Mouse (Mus musculus): ENCODE measurements at regions not wholly inside any gene's neighbourhood (a gene's known extent, or its start where the extent isn't known, plus 50 kb on each side); places are given as distances from the start of the nearest gene placed in this dataset.
"Not testable (repeated sequence)": the region's sequence is repeated elsewhere in the genome, so short reads cannot be mapped to it uniquely, and the experiment has no call there.

DNA sequence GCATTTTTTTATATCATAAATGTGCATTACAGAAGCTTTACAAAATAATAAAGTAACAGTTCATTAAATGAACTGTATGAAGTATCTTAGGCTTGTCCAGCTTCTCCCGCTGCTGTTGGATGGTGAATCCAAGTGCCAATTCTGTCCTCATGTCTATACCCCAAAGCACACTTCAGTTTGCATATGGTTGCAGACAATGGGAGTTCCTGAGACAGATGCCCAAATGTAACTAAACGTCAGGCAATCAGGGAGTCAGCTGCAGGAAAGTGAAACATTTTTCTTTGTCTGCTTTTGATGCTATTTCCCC lies 859.4 kb upstream of the Mms22l start:
- 57% methylated on average over 2 of the region's 2 CpGs for WGBS (ENCODE audit: insufficient replicate concordance)
- Histone ChIP-seq H3K36me3 (no peaks in the 10 kb centered on the region), H3K9me3 (replicated peaks) (no peaks in the 10 kb centered on the region), H3K9ac (no peak overlapping the region), H3K4me2 (no peak overlapping the region), H3K4me3 (no peak overlapping the region), H3K4me1 (no peaks in the 10 kb centered on the region), H3K27me3 (replicated peaks) (no peaks in the 10 kb centered on the region), H3K27ac (no peak overlapping the region)
- no peak for ATAC-seq

DNA sequence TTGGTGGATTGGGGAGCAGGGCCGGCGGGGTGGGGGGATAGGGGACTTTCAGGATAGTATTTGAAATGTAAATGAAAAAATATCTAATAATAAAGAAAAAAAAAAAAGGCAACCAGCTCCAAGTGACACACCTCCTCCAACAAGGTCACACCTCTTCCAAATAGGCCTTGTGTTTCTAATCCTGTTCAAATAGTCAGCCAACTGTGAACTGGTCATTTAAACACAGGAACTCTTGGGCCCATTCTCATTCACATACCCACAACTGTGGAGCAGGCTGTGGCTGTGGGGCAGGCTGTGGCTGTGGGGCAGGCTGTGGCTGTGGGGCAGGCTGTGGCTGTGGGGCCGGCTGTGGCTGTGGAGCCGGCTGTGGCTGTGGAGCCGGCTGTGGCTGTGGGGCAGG lies 839.6 kb upstream of the Mms22l start:
- not testable (repeated sequence) for H3K9me3 ChIP-seq (replicated peaks)
- 75% methylated on average over 5 of the region's 5 CpGs for WGBS (ENCODE audit: insufficient replicate concordance)

DNA sequence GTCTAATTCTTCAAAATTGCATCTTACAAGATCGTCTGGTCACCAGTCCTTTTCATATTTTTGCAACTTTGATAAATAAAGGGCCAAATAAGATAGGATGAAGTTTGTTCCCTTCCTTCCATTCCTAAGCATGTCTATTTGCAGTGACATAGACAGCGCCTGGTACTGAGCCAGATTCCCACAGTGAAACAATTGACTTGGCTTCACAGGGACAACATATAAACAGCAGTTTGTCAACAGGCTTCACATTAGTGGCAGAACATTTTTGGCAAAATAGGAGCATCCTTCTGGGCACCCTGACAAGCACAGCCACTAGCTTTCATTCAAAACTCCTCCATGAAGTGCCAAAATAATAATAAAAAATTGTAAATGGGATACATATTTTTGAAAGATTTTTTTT lies 827.4 kb upstream of the Mms22l start:
- Histone ChIP-seq H3K36me3 (no peaks in the 10 kb centered on the region), H3K4me1 (no peaks in the 10 kb centered on the region), H3K9me3 (replicated peaks) (no peaks in the 10 kb centered on the region), H3K27ac (no peak overlapping the region), H3K27me3 (replicated peaks) (no peaks in the 10 kb centered on the region), H3K9ac (no peak overlapping the region), H3K4me3 (no peak overlapping the region), H3K4me2 (no peak overlapping the region)
- ATAC-seq, result no peak
- WGBS (ENCODE audit: insufficient replicate concordance), result 56% methylated on average over 2 of the region's 2 CpGs

More for the DNA sequence above, 839.6 kb upstream of the Mms22l start:
- H3K4me1 ChIP-seq; H3K4me3 ChIP-seq; H3K4me2 ChIP-seq; H3K27ac ChIP-seq; ATAC-seq; H3K27me3 ChIP-seq (replicated peaks); H3K9ac ChIP-seq; H3K36me3 ChIP-seq: not testable (repeated sequence)

GRCm38 (mm10) chr4:23703626-23704025 lies 792.6 kb upstream of the Mms22l start:
- Histone ChIP-seq H3K36me3 (no peaks in the 10 kb centered on the region), H3K4me1 (no peaks in the 10 kb centered on the region), H3K4me3 (no peak overlapping the region), H3K27ac (no peak overlapping the region), H3K9me3 (replicated peaks) (no peaks in the 10 kb centered on the region), H3K9ac (no peak overlapping the region), H3K4me2 (no peak overlapping the region), H3K27me3 (replicated peaks) (no peaks in the 10 kb centered on the region)
- no peak for ATAC-seq

- Histone ChIP-seq H3K9me3 (replicated peaks) (no peaks in the 10 kb centered on the region), H3K27me3 (replicated peaks) (no peaks in the 10 kb centered on the region), H3K9ac (no peak overlapping the region), H3K4me3 (no peak overlapping the region), H3K27ac (no peak overlapping the region), H3K4me1 (no peaks in the 10 kb centered on the region), H3K4me2 (no peak overlapping the region), H3K36me3 (no peaks in the 10 kb centered on the region)
- ATAC-seq, result no peak
- 88% methylated on average over 2 of the region's 2 CpGs for WGBS (ENCODE audit: insufficient replicate concordance)
These were observed 785.5 kb upstream of the Mms22l start for GRCm38 (mm10) chr4:23710716-23711115.

- no peak overlapping the region for H3K4me2 ChIP-seq
- H3K27me3 ChIP-seq (replicated peaks), result no peaks in the 10 kb centered on the region
- H3K4me1 ChIP-seq, result no peaks in the 10 kb centered on the region
- H3K4me3 ChIP-seq, result no peak overlapping the region
- no peak overlapping the region for H3K27ac ChIP-seq
- 71% methylated on average over 8 of the region's 8 CpGs for WGBS (ENCODE audit: insufficient replicate concordance)
- no peaks in the 10 kb centered on the region for H3K9me3 ChIP-seq (replicated peaks)
- no peaks in the 10 kb centered on the region for H3K36me3 ChIP-seq
- ATAC-seq, result no peak
- H3K9ac ChIP-seq, result no peak overlapping the region
These were observed 782.4 kb upstream of the Mms22l start for GRCm38 (mm10) chr4:23713781-23714415.

GRCm38 (mm10) chr4:23727846-23728245 lies 768.4 kb upstream of the Mms22l start:
- WGBS (ENCODE audit: insufficient replicate concordance), result 61% methylated on average over 2 of the region's 2 CpGs
- Histone ChIP-seq H3K9ac (no peak overlapping the region), H3K36me3 (no peaks in the 10 kb centered on the region), H3K9me3 (replicated peaks) (no peaks in the 10 kb centered on the region), H3K4me1 (no peaks in the 10 kb centered on the region), H3K27ac (no peak overlapping the region), H3K4me2 (no peak overlapping the region), H3K4me3 (no peak overlapping the region), H3K27me3 (replicated peaks) (no peaks in the 10 kb centered on the region)
- ATAC-seq, result no peak

GRCm38 (mm10) chr4:23732471-23732870 lies 763.8 kb upstream of the Mms22l start:
- no peak overlapping the region for H3K9ac ChIP-seq

GRCm38 (mm10) chr4:23744079-23744478 lies 752.2 kb upstream of the Mms22l start:
- H3K4me1 ChIP-seq, result no peaks in the 10 kb centered on the region
- no peak overlapping the region for H3K9ac ChIP-seq
- no peak for ATAC-seq
- WGBS (ENCODE audit: insufficient replicate concordance), result 75% methylated on average over 7 of the region's 7 CpGs
- H3K9me3 ChIP-seq (replicated peaks), result no peaks in the 10 kb centered on the region
- no peaks in the 10 kb centered on the region for H3K36me3 ChIP-seq
- H3K4me2 ChIP-seq, result no peak overlapping the region
- H3K27ac ChIP-seq, result no peak overlapping the region
- H3K4me3 ChIP-seq, result no peak overlapping the region
- no peaks in the 10 kb centered on the region for H3K27me3 ChIP-seq (replicated peaks)

More at GRCm38 (mm10) chr4:23732471-23732870, 763.8 kb upstream of the Mms22l start:
- H3K9me3 ChIP-seq (replicated peaks), result no peaks in the 10 kb centered on the region
- H3K4me2 ChIP-seq, result no peak overlapping the region
- no peak for ATAC-seq
- H3K27me3 ChIP-seq (replicated peaks), result no peaks in the 10 kb centered on the region
- 61% methylated on average over 4 of the region's 4 CpGs for WGBS (ENCODE audit: insufficient replicate concordance)
- H3K4me1 ChIP-seq, result no peaks in the 10 kb centered on the region
- H3K4me3 ChIP-seq, result no peak overlapping the region
- H3K27ac ChIP-seq, result no peak overlapping the region
- H3K36me3 ChIP-seq, result no peaks in the 10 kb centered on the region

GRCm38 (mm10) chr4:23758005-23758404 lies 738.2 kb upstream of the Mms22l start:
- H3K4me1 ChIP-seq, result no peaks in the 10 kb centered on the region
- H3K27me3 ChIP-seq (replicated peaks), result no peaks in the 10 kb centered on the region
- no peaks in the 10 kb centered on the region for H3K9me3 ChIP-seq (replicated peaks)
- ATAC-seq, result no peak
- H3K9ac ChIP-seq, result no peak overlapping the region
- H3K4me2 ChIP-seq, result no peak overlapping the region
- no peak overlapping the region for H3K4me3 ChIP-seq
- no peaks in the 10 kb centered on the region for H3K36me3 ChIP-seq
- H3K27ac ChIP-seq, result no peak overlapping the region

GRCm38 (mm10) chr4:23787417-23788204 lies 708.6 kb upstream of the Mms22l start:
- H3K4me2 ChIP-seq, result no peak overlapping the region
- no peak overlapping the region for H3K9ac ChIP-seq
- H3K4me3 ChIP-seq, result no peak overlapping the region
- ATAC-seq, result no peak
- H3K27me3 ChIP-seq (replicated peaks), result no peaks in the 10 kb centered on the region
- H3K36me3 ChIP-seq, result no peaks in the 10 kb centered on the region
- H3K27ac ChIP-seq, result no peak overlapping the region
- 75% methylated on average over 4 of the region's 4 CpGs for WGBS (ENCODE audit: insufficient replicate concordance)
- no peaks in the 10 kb centered on the region for H3K4me1 ChIP-seq
- no peaks in the 10 kb centered on the region for H3K9me3 ChIP-seq (replicated peaks)

GRCm38 (mm10) chr4:23823516-23823915 lies 672.7 kb upstream of the Mms22l start:
- no peak for ATAC-seq
- no peaks in the 10 kb centered on the region for H3K27me3 ChIP-seq (replicated peaks)
- H3K36me3 ChIP-seq, result no peaks in the 10 kb centered on the region
- H3K4me2 ChIP-seq, result no peak overlapping the region
- no peak overlapping the region for H3K4me3 ChIP-seq
- no peak overlapping the region for H3K27ac ChIP-seq
- 61% methylated on average over 2 of the region's 2 CpGs for WGBS (ENCODE audit: insufficient replicate concordance)
- H3K9ac ChIP-seq, result no peak overlapping the region
- H3K9me3 ChIP-seq (replicated peaks), result no peaks in the 10 kb centered on the region
- H3K4me1 ChIP-seq, result no peaks in the 10 kb centered on the region

DNA sequence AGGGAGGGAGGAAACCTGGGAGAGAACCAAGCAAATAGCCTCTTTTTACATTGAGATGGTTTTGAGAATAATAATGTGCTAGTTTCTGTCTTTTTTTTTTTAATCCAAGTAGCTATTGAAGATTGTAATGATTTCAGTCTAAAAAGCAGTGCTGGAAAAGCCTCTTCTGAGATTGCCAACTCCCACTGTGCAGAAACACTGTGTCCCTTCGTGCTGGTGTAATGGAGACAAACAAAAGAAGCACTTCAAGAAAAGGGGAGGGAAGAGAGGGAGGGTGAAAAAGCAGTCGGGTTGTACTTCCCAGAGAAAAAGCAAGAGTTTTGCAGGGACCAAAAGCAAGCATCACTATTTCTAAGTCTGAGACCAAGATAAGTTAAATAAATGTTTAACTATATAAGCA lies 669.4 kb upstream of the Mms22l start:
- H3K9ac ChIP-seq, result no peak overlapping the region
- no peak for ATAC-seq
- H3K36me3 ChIP-seq, result no peaks in the 10 kb centered on the region
- no peak overlapping the region for H3K4me3 ChIP-seq
- 17% methylated on average over 2 of the region's 2 CpGs for WGBS (ENCODE audit: insufficient replicate concordance)
- no peaks in the 10 kb centered on the region for H3K4me1 ChIP-seq
- no peaks in the 10 kb centered on the region for H3K27me3 ChIP-seq (replicated peaks)
- no peaks in the 10 kb centered on the region for H3K9me3 ChIP-seq (replicated peaks)
- no peak overlapping the region for H3K4me2 ChIP-seq
- H3K27ac ChIP-seq, result no peak overlapping the region
